Mouse (Mus musculus) layer of hippocampus, adult 2 months (tissue): ENCODE data around the gene Crisp1. TPM values are rescaled to one million over a fixed set of nuclear protein-coding genes. Genes with fewer than 3 reads are reported as not detected.
A peak's percentile ranks its signal among the peaks of the same experiment; 100 is the strongest.

Experiments
- DNase-seq, 2 experiments: peaks; one replicate each; pipeline ENCODE4 v3.0.0; 2022; ENCODE audit warnings: low spot score in 2 of 2
- H3K27ac ChIP-seq: fragments of 200-600 bp; 2 replicates; pipeline ENCODE4 v1.8.1; 2022
- H3K4me3 ChIP-seq: fragments of 200-600 bp; 2 replicates; pipeline ENCODE4 v1.8.1; 2022; ENCODE audit warnings: mild to moderate bottlenecking
- CTCF ChIP-seq: fragments of 200-600 bp; conservative IDR thresholded peaks from 2 replicates; pipeline ENCODE4 v1.8.1; 2022; ENCODE audit warnings: antibody characterized with exemption, mild to moderate bottlenecking, moderate library complexity
- long read RNA-seq, 2 experiments: library from polyadenylated mRNA; stranded (forward); transcript quantifications; one replicate each; pipeline ENCODE4 v2.0.0; 2021; ENCODE audit warnings: borderline mapping rate in 2 of 2
- total RNA-seq, 2 experiments: library from RNA; stranded (reverse); gene quantifications; 2 replicates each; pipeline ENCODE4 v1.2.3; 2021

Gene Crisp1
- not detected for total RNA-seq
- long read RNA-seq, experiment 1, result 0 reads
- long read RNA-seq, experiment 2, result 0 reads

DNA sequence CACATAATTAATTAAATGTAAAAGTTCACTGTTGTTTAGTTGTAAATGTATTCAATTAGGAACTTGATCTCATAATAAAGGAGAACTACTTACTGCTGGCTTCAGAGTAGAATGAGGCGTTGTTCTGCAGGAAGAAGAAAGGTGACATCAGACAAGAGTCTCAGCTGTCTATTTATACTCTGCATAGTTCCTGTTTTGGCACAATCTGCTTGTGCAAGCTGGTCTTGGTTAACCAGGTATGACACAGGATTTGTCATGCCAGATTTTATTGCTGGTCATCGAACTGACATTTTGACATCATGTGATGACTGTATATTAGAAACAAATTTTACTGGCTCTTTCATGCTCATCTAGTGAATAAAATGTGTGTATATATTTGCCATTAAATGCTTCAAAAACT lies at the start of gene Crisp1:
Gene Crisp1, minus strand, starts transcription at position 146 of the 400 bp plus-strand sequence.
- TF ChIP-seq CTCF, result no peak
- no peak within 1 kb of the TSS for H3K27ac ChIP-seq
- no peak within 1 kb of the TSS for H3K4me3 ChIP-seq
- DNase-seq, result no peak

DNA sequence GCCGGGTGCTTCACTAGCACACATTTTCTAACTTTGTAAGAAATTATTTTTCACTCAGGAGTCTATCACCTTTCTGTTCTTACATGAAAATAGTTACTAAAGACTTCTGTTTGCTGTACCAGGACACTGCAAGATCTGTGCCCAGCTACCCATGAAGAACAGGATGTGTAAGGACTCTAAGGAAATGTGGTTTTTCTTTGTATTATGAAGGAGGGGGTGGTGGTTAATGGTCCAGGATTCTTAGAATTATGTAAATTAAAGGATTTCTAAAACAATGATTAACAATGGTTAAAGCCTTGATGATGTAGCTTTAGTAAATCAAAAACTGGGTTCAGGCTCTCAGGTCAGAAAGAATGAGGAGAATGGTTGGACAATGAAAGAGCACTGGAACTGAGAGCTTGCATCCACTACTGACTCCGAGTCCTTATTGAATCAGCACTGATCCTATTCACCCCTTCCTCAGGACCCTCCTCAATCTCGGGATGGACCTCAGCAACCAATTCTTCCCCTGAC lies 23.5 kb upstream of the Crisp1 start:
- H3K4me3 ChIP-seq, result no peak overlapping the region
- TF ChIP-seq CTCF, result no peak
- no peak overlapping the region for H3K27ac ChIP-seq
- no peak for DNase-seq

- no peak overlapping the region for H3K27ac ChIP-seq
- TF ChIP-seq CTCF, result peak; percentile 82
- DNase-seq, result no peak
- H3K4me3 ChIP-seq, result no peak overlapping the region
These were observed 33.6 kb downstream of the Crisp1 start for GRCm38 (mm10) chr17:40285435-40285834.

DNA sequence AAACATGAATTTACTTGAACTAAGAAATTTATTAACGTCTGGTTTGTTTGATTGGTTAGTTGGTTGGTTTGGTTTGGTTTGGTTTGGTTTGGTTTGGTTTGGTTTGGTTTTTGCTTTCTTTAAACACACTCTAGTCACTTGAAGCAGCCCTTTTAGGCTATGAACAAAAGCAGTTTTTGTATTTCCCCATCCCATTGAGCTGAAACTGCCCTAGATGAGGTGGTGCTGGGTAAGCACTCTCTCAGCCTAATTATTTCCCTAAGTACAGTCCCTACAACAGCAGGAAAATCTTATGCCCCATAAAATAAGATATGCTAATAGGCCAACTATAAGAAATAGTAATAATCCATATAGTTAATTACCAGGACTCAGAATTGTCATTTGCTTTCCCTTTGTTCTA lies 43.5 kb downstream of the Crisp1 start:
- Histone ChIP-seq H3K4me3 (no peak overlapping the region), H3K27ac (no peak overlapping the region)
- DNase-seq, result no peak
- no peak for TF ChIP-seq CTCF

- Histone ChIP-seq H3K4me3 (no peak overlapping the region), H3K27ac (no peak overlapping the region; the same call in 1 of the 2 replicates)
- peak in 1 of 2 experiments; percentile 10 for DNase-seq
- TF ChIP-seq CTCF, result no peak
These were observed 44.0 kb downstream of the Crisp1 start for GRCm38 (mm10) chr17:40274906-40275470.

GRCm38 (mm10) chr17:40252487-40252886 lies 66.5 kb downstream of the Crisp1 start:
- Histone ChIP-seq H3K4me3 (no peak overlapping the region), H3K27ac (no peak overlapping the region)
- no peak for DNase-seq
- TF ChIP-seq CTCF, result no peak

Other genes with a start within 250 kb of the Crisp1 start
- not detected for gene AC192777.2, start 223.8 kb downstream of the Crisp1 start, total RNA-seq
- gene Pgk2, start 110.6 kb downstream of the Crisp1 start, total RNA-seq, result not detected
- gene Crisp3, start 76.9 kb downstream of the Crisp1 start, total RNA-seq, result not detected
- not detected for gene Esp8, start 200.8 kb upstream of the Crisp1 start, total RNA-seq
- not detected for gene Esp6, start 242.3 kb upstream of the Crisp1 start, total RNA-seq